Mouse (Mus musculus): ENCODE results near the gene Wnt7a. TPM values are rescaled to one million over a fixed set of nuclear protein-coding genes. Genes with fewer than 3 reads are reported as not detected.

Gene Wnt7a
- total and polyA plus RNA-seq, 3 experiments = 0.05 TPM; not detected in 2

- no peak overlapping the region for H3K4me3 ChIP-seq (ENCODE audit: low read depth, low read length)
- no peaks in the 10 kb centered on the region for H3K9me3 ChIP-seq (replicated peaks)
- H3K27me3 ChIP-seq (ENCODE audit: insufficient read depth, low read length) = peaks cover 29% of the 10 kb centered on the region
- ATAC-seq (ENCODE audit: extremely low read depth, insufficient number of reproducible peaks, low FRiP score, poor library complexity, severe bottlenecking) = no peak
- TF ChIP-seq GATA1 (IDR thresholded peaks at IDR 0.05; ENCODE audit: borderline replicate concordance, low read length) (no peak), CTCF (IDR thresholded peaks at IDR 0.05; ENCODE audit: low read depth, low read length) (0 out of 2 replicates have a peak, but pooled peaks have one; percentile 19), TAL1 (conservative IDR thresholded peaks at IDR 0.05; ENCODE audit: low read depth, low read length) (no peak), POLR2AphosphoS5 (IDR thresholded peaks at IDR 0.05; ENCODE audit: insufficient replicate concordance, low read depth, low read length) (no peak), GATA2 (IDR thresholded peaks at IDR 0.05; ENCODE audit: borderline replicate concordance, low read depth, low read length) (no peak)
- H3K36me3 ChIP-seq (replicated peaks) = no peaks in the 10 kb centered on the region
- no peaks in the 10 kb centered on the region for H3K4me1 ChIP-seq (ENCODE audit: insufficient read depth, low read depth, low read length)
- no peak for DNase-seq (ENCODE audit: low spot score)
Measured at GRCm38 (mm10) chr6:91414890-91415289, 3.7 kb upstream of the Wnt7a start.

GRCm38 (mm10) chr6:91411369-91411981, 312 bp upstream of the Wnt7a start:
- DNase-seq (ENCODE audit: low spot score) (no peak), ATAC-seq (ENCODE audit: extremely low read depth, insufficient number of reproducible peaks, low FRiP score, poor library complexity, severe bottlenecking) (no peak)
- peaks cover 26% of the 10 kb centered on the region for H3K27me3 ChIP-seq (ENCODE audit: insufficient read depth, low read length)
- TF ChIP-seq CTCF (IDR thresholded peaks at IDR 0.05; ENCODE audit: low read depth, low read length) (peak; percentile 20; the same call in 1 of the 2 replicates), GATA2 (IDR thresholded peaks at IDR 0.05; ENCODE audit: borderline replicate concordance, low read depth, low read length) (no peak)
- no peak overlapping the region for H3K4me3 ChIP-seq (ENCODE audit: low read depth, low read length)
- H3K4me1 ChIP-seq (ENCODE audit: insufficient read depth, low read depth, low read length) = no peaks in the 10 kb centered on the region
- H3K9me3 ChIP-seq (replicated peaks) = no peaks in the 10 kb centered on the region
- no peaks in the 10 kb centered on the region for H3K36me3 ChIP-seq (replicated peaks)

DNA sequence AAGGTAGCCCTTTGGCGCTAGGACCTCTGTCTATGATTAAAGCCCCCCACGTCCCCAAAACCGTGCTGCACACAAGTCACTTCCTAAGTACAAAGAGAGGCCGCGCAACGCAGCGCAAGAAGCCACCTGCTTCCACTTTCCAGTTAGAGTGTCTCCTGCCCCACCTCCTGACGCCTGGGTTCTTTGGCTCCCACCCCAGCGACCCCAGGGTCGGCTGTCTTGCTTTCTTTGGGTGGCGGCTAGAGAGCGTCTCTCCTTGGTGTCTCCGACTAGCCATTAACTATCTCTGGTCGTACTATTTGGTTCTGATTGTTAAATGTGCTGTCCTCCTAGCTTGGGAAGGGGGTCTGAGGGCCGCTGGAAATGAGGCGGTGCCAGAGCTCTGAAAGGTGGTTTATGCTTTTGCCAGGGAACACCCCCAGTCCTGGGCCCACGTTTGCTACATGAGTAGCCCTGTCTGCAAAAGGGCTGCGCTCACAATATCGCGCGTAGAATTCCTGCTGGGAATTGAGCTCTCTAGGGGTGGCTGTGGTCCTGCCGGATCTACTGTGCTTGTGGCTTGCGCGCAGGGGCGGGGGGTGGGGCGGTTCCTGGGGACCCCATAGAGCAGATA, 889 bp downstream of the Wnt7a start:
- H3K36me3 ChIP-seq (replicated peaks) = no peaks in the 10 kb centered on the region
- no peak overlapping the region for H3K4me3 ChIP-seq (ENCODE audit: low read depth, low read length)
- ATAC-seq (ENCODE audit: extremely low read depth, insufficient number of reproducible peaks, low FRiP score, poor library complexity, severe bottlenecking) (no peak), DNase-seq (ENCODE audit: low spot score) (no peak)
- TF ChIP-seq CTCF (IDR thresholded peaks at IDR 0.05; ENCODE audit: low read depth, low read length) (no peak), TAL1 (conservative IDR thresholded peaks at IDR 0.05; ENCODE audit: low read depth, low read length) (no peak), GATA1 (IDR thresholded peaks at IDR 0.05; ENCODE audit: borderline replicate concordance, low read length) (no peak), GATA2 (IDR thresholded peaks at IDR 0.05; ENCODE audit: borderline replicate concordance, low read depth, low read length) (no peak), POLR2AphosphoS5 (IDR thresholded peaks at IDR 0.05; ENCODE audit: insufficient replicate concordance, low read depth, low read length) (no peak)
- H3K9me3 ChIP-seq (replicated peaks) = no peaks in the 10 kb centered on the region
- H3K4me1 ChIP-seq (ENCODE audit: insufficient read depth, low read depth, low read length) = no peaks in the 10 kb centered on the region
- peaks cover 25% of the 10 kb centered on the region for H3K27me3 ChIP-seq (ENCODE audit: insufficient read depth, low read length)

GRCm38 (mm10) chr6:91409448-91410167, 1.6 kb downstream of the Wnt7a start:
- TF ChIP-seq POLR2AphosphoS5 (IDR thresholded peaks at IDR 0.05; ENCODE audit: insufficient replicate concordance, low read depth, low read length) (no peak), TAL1 (conservative IDR thresholded peaks at IDR 0.05; ENCODE audit: low read depth, low read length) (no peak), CTCF (IDR thresholded peaks at IDR 0.05; ENCODE audit: low read depth, low read length) (no peak), GATA2 (IDR thresholded peaks at IDR 0.05; ENCODE audit: borderline replicate concordance, low read depth, low read length) (no peak), GATA1 (IDR thresholded peaks at IDR 0.05; ENCODE audit: borderline replicate concordance, low read length) (no peak)
- Histone ChIP-seq H3K4me3 (ENCODE audit: low read depth, low read length) (no peak overlapping the region), H3K36me3 (replicated peaks) (no peaks in the 10 kb centered on the region), H3K4me1 (ENCODE audit: insufficient read depth, low read depth, low read length) (no peaks in the 10 kb centered on the region), H3K9me3 (replicated peaks) (no peaks in the 10 kb centered on the region), H3K27me3 (ENCODE audit: insufficient read depth, low read length) (peaks cover 25% of the 10 kb centered on the region)
- DNase-seq (ENCODE audit: low spot score) = no peak
- ATAC-seq (ENCODE audit: extremely low read depth, insufficient number of reproducible peaks, low FRiP score, poor library complexity, severe bottlenecking) = no peak

DNA sequence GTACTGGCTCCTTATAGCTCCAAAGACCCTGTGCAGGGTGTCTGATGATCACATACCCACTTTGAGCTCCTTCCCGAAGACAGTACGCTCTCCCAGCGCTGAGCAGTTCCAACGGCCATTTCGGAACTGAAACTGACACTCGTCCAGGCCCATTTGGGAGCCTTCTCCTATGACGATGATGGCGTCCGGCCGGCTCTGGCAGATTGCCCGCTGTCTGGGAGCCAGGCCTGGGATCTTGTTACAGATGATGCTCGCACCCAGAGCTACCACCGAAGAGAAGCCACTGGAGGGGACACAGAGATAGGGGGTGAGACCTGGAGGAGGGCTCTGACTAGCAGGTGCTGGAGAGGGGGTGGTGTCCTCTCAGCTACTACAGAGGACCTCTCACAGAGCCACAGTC, 2.5 kb downstream of the Wnt7a start:
- H3K4me1 ChIP-seq (ENCODE audit: insufficient read depth, low read depth, low read length) = no peaks in the 10 kb centered on the region
- ATAC-seq (ENCODE audit: extremely low read depth, insufficient number of reproducible peaks, low FRiP score, poor library complexity, severe bottlenecking) = no peak
- peaks cover 25% of the 10 kb centered on the region for H3K27me3 ChIP-seq (ENCODE audit: insufficient read depth, low read length)
- no peaks in the 10 kb centered on the region for H3K36me3 ChIP-seq (replicated peaks)
- H3K9me3 ChIP-seq (replicated peaks) = no peaks in the 10 kb centered on the region
- DNase-seq (ENCODE audit: low spot score) = no peak
- TF ChIP-seq GATA1 (IDR thresholded peaks at IDR 0.05; ENCODE audit: borderline replicate concordance, low read length) (no peak), CTCF (IDR thresholded peaks at IDR 0.05; ENCODE audit: low read depth, low read length) (no peak), TAL1 (conservative IDR thresholded peaks at IDR 0.05; ENCODE audit: low read depth, low read length) (no peak), GATA2 (IDR thresholded peaks at IDR 0.05; ENCODE audit: borderline replicate concordance, low read depth, low read length) (no peak), POLR2AphosphoS5 (IDR thresholded peaks at IDR 0.05; ENCODE audit: insufficient replicate concordance, low read depth, low read length) (no peak)
- H3K4me3 ChIP-seq (ENCODE audit: low read depth, low read length) = no peak overlapping the region

GRCm38 (mm10) chr6:91401591-91401990, 9.6 kb downstream of the Wnt7a start:
- DNase-seq (ENCODE audit: low spot score) = no peak
- Histone ChIP-seq H3K4me3 (ENCODE audit: low read depth, low read length) (no peak overlapping the region), H3K36me3 (replicated peaks) (no peaks in the 10 kb centered on the region), H3K27me3 (ENCODE audit: insufficient read depth, low read length) (peaks cover 2% of the 10 kb centered on the region), H3K4me1 (ENCODE audit: insufficient read depth, low read depth, low read length) (no peaks in the 10 kb centered on the region), H3K9me3 (replicated peaks) (no peaks in the 10 kb centered on the region)
- TF ChIP-seq TAL1 (conservative IDR thresholded peaks at IDR 0.05; ENCODE audit: low read depth, low read length) (no peak), GATA1 (IDR thresholded peaks at IDR 0.05; ENCODE audit: borderline replicate concordance, low read length) (no peak), POLR2AphosphoS5 (IDR thresholded peaks at IDR 0.05; ENCODE audit: insufficient replicate concordance, low read depth, low read length) (no peak), GATA2 (IDR thresholded peaks at IDR 0.05; ENCODE audit: borderline replicate concordance, low read depth, low read length) (no peak), CTCF (IDR thresholded peaks at IDR 0.05; ENCODE audit: low read depth, low read length) (no peak)
- ATAC-seq (ENCODE audit: extremely low read depth, insufficient number of reproducible peaks, low FRiP score, poor library complexity, severe bottlenecking) = no peak

Measured in G1E (cell line).